Mouse (Mus musculus) T-helper 17 cell (primary cell): ENCODE measurements around the gene Bmp10.

Experiments
- in situ Hi-C, 2 experiments: fragments of 300-600 bp; cut with MboI, MseI; formaldehyde crosslinking; loops; 1 replicate in 1 of 2; 2 replicates in 1 of 2; pipeline ENCODE4 v1.15.1; 2025; ENCODE audit warnings: high pct_unique_total_duplicates in 2 of 2

Bmp10 gene

DNA sequence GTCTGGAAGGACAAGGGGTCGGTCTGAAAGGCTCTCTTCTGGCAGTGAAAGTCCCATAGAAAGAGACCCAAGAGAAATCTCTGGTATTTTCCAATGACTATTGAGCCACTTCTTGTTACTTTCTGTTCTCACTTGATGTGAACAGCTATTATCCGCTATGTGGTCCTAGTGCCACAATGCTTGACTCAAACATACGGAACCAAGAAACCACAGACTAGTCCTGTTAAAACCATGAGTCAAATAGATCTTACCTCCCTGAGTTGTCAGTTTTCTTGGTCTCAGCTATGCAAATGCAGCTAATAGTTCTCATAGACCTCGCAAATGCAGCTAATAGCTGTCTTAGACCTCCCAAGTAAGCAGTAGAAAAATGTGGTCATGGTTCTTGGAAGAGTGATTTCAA, 18.4 kb downstream of the Bmp10 start:
- in situ Hi-C loops = no loop called here

DNA sequence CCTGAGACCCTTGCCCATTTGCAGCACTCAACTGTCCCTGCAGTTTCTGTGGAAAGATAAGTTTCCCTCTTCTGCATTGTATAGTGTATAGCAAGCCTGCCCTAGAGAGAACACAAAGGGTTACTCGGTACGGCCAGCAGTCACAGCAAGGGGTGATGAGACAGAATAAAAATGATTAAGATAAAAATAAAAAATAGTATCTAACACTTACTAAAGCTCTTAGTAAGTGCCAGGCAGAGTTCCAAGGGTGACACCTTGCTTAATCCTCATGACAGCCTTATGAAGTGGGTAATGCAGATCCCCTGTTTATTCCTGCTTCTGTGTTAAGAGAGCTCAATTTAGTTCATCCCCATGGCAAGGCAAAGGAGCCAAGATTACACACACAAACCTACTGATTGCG, 20.7 kb downstream of the Bmp10 start:
- in situ Hi-C loops = no loop called here

DNA sequence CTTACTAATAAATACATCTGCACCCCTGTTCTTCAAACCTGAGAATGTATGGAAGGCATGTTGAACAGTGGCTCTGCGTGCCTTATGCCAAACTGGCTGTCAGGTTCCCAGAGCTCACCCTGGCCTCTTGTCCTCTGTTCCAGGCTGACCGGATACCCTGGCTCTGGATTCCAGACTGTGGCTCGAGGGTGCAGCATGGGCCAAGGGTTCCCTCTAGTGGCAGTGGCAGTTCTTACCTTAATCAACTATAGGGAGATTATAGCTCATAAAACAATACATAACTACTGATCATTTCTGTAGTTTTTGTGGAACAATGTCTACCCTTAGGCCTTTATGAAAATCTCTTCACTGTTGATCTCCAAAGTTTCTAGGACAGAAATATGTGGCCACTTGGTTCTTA, 22.2 kb downstream of the Bmp10 start:
- in situ Hi-C loops = loop anchor here (5.0 to 25.0 kb wide), 2 partner anchors 54 to 211 kb away; partner anchors contain the start of gene Aplf (in 1 of the 2)

DNA sequence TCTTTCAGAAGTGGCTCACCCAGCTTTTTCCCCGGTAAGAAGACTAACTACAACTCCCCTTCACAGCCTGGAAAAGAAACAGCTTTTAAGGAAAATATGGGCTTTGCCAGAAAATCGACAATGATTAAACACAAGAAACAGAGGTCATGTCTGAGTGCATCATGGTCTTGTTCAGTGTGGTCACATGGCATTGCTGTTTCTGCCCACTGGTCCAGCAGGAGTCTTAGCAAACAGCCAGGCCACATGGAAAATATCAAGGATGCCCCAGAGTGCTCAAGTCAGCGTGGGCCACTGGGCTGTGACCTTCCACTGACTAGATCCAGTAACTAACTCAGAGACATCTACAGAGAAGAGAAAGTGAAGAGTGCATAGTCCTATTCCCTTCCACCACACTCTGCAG, 23.0 kb downstream of the Bmp10 start:
- in situ Hi-C loops = loop anchor here (5.0 to 25.0 kb wide), 2 partner anchors 54 to 211 kb away; partner anchors contain the start of gene Aplf (in 1 of the 2)

DNA sequence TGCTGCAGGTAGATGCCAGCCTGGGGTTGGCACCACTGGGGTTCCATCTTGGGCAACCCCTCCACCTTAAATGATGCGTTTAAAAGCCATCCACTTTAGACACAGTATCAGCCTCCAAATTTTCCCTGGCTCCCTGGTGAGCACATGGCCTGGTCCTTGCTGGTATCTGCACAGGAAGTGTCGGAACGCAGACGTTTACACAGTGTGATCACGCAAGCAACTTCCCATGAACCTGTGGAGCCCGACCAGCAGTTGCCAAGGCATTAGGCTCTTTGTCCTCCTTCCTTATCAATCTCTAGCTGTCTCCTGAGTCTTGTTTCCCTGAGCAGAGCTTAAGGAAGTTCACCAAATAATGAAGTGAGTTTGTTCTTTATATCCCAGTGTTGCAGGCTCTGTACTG, 26.7 kb downstream of the Bmp10 start:
- in situ Hi-C loops = loop anchor here in 1 of 2 experiments (25.0 kb wide), 1 partner anchor 207 kb away; the partner anchor contains the start of gene Aplf

DNA sequence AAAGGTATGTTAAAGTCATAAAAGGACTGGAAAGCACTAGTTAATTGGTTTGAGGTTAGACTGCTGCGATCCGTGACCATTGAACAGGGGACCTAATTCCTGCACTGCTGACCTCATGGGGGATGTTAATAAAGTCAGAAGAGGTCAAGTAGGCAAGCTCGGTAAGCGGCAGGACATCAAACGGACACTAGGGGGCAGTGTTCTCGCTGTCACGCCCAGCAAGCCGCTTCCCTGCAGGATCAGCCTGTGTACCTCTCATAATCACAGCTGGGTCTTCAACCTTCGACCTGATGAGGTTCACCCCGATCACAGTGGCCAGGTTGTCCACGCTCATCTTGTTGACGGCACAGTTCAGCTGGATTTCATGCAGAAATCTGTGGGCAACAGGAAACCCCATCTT, 37.4 kb downstream of the Bmp10 start:
- in situ Hi-C loops = loop anchor here (5.0 to 25.0 kb wide), 3 partner anchors 46 to 199 kb away; partner anchors contain the start of gene Aplf (in 1 of the 2)

DNA sequence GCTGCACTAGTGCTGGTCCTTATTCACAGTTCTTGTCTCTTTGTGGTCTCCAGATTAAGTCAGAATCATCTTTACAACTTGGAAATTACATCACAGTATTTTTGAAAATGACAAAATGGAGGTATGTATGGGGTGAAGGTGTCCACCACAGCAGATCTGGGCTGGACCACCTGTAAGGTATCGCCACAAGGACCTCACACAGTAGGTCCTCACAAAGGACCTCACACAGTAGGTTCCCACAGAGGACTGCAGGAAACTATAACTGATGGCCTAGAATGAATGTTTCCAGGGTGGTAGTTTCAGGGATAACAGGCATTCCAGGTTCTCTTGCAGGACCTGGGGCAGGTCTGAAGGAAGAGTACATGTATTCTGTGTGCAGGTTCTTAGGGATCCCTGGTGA, 38.6 kb downstream of the Bmp10 start:
- in situ Hi-C loops = loop anchor here (5.0 to 25.0 kb wide), 3 partner anchors 45 to 197 kb away; partner anchors contain the start of gene Aplf (in 1 of the 2)

DNA sequence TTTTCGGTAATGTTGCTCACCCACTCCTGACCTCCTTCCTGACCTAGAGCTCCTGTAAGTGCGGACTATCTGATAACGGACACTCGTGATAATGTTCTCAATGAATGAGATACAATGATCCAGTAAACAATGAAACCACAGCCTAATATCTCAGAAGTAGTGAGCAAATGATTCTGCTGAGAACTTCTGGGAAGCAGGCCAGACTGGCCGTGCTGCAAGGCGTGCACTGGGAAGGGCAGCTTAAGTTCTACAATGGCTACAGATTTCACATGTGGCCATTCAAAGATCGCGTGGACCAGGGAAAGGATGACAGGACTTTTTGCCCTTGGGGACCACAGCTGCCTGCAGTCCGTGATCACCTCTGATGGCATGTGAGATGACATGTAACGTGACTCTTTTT, 39.6 kb downstream of the Bmp10 start:
- in situ Hi-C loops = loop anchor here (5.0 to 25.0 kb wide), 3 partner anchors 44 to 196 kb away; partner anchors contain the start of gene Aplf (in 1 of the 2)

DNA sequence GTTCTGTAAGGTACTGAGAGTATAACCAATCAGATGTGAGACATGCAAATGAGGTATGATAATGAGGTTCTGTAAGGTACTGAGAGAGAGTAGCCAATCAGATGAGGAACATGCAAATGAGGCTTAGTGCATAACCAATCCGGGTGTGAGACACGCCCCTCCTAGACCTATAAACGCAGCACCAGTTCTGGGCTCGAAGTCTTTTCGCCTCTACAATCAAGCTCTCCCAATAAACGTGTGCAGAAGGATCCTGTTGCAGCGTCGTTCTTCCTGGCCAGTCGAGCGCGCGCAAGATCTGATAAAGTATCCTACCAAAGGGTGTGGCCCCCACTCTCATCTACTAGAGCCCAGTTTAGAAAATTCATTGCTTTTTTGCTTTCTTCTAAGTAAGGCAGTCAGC, 41.3 kb downstream of the Bmp10 start:
- in situ Hi-C loops = loop anchor here (5.0 to 25.0 kb wide), 2 partner anchors 42 to 192 kb away; partner anchors contain the start of gene Aplf (in 1 of the 2)

DNA sequence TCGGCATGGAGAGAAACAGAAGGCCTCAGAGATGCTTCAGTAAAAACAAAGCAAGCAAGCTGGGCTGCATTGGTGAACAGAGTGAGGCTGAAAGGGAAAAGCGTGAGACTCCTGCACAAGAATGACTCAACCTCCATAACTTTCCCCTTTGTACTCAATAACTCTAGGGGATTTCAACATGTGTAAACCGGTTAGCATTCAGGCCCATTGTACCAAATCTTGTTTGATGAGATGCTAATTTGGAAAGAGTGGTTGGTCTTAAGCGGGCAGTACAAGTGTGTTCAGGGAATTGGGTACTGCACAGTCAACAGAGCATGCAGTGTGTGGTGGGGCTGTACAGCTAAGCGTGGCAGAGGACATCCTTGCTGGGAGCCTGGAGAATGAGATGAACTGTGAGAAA, 46.4 kb downstream of the Bmp10 start:
- in situ Hi-C loops = no loop called here

DNA sequence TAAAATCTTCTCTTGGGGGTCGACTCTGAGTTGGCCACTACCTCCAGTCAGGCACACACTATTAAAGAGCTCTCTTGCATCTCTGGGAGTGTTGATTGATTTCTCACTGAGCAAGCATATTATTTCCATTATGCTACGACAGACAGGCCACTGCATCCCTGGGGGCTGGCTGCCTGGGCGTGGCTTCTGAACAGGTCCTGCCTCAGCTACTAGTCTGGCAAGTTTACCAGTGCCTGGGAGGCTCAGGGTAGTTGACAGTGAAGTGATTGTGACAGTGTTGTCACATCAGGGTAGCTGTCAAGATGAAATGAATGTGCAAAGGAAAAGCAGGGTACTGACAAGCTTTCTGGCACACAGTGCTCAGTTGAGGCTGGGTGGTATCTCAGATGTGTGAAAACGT, 50.1 kb downstream of the Bmp10 start:
- in situ Hi-C loops = no loop called here

DNA sequence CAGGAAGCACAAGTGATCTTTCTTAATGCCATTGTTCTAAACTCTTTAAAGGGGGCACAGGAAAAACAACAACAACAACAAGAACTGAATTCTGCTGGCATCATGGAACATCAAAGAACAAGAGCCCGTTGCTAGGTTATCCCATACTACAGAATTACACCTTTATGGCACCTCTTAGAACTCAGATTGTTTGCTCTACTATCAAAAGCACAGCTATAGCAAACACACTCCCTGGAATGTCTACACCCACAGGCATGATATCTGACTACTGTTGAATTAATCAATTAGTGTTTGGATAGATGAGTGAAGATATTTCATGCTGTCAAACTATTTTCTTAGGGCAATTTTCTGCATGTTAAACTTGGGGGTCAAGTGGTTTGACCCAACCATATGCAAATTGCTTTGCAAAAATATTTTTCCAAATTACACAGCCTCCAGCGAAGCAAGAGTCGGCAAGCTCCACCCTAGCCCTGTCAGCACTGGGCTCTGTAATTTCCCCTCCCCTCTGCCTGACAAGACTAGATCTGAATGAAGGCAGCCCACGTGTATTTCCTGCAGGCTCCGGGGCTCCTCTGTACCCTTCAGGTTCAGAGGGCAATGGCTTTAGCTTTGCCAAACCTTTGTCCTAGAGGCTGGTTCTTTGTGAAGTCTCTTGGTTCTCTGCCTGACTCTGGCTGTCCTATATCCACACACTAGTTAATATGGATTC, 50.7 kb downstream of the Bmp10 start:
- in situ Hi-C loops = no loop called here

DNA sequence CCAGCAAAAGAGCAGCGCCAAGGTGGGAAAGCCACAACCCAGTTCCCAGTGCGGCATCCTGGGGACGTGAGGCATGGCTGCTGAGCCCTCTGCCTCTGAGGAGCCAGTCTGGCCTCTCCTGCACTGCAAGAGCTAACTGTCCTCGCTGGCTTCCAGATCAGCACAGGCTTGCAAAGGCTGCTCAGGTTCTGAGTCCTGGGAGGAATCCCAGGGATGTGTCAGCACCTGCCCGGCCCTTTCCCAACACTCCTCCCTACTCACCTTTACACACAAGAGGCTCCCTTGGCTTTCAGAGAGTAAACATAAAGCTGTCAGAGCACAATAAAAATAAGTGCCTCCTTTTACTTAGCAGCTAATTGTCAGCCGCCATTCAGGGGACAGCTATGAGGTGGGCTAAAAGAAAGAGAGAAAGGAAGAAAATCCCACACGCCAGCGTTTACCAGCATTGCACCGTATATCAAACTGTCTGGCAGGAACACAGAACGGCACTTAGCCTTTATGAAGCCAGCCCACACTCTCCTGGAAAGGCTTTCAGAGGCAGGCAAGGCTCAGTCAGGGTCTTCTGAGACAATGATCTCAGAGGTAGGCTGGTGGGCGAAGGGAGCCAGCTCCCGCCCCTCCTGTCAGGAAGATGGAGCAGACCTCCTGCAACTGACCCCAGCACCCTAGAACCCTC, 54.6 kb downstream of the Bmp10 start:
- in situ Hi-C loops = no loop called here

DNA sequence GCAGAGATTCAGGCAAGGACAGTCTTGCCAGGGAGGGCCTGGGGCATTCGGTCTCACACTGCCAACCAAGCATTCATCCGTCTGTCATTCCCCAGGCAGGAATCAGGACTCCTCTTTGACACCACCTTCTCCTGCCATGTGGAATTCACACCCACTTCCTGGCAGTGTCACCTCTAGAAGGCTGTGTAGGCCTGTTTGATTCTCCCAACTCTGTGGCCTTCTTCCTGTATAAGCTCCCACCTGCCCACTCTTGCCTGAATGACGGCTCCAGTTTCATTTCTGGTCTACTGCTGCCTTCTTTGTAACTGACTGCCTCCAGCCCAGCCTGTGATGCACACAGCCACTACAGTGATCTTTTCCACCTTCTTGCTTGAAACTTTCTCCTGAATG, 55.1 kb downstream of the Bmp10 start:
- in situ Hi-C loops = no loop called here

DNA sequence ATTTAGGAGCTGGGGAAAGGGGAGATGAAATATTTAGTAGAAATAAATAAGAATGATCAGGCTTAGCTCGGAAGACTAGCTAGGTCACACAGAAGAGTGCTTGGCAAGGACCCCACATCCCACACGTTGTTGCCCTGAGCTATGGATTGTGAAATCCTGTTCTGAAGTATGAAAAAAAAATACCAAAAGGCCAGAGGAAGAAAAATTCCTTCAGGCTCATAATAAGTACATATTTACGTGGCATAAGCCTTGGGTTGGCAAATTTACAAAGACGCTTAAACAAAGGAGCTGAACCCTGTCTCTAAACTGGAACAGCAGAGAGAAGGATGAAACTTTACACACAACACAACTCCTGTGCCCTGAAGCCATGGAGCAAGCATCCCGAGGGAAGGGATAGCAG, 56.0 kb downstream of the Bmp10 start:
- in situ Hi-C loops = no loop called here
